Mouse (Mus musculus) heart, embryonic 16.5 days (tissue): ENCODE data around the gene Mrpl2. TPM values are rescaled to one million over a fixed set of nuclear protein-coding genes. Genes with fewer than 3 reads are reported as not detected.

ENCODE experiments used
- ATAC-seq: fragments of 200-750 bp; cut with Nextera tagmentation; replicated peaks from 2 replicates; pipeline ENCODE4 v1.8.0; 2017; ENCODE audit warnings: moderate number of reproducible peaks; ENCODE audit not compliant: insufficient read depth, low FRiP score; ENCODE audit errors: extremely low read depth
- H3K27ac ChIP-seq: fragments of 300-500 bp; sonication (generic); 2 replicates; pipeline ENCODE4 v1.5.1; 2014; ENCODE audit warnings: mild to moderate bottlenecking, low read length, control low read depth, moderate library complexity
- H3K27me3 ChIP-seq: fragments of 300-500 bp; sonication (generic); 2 replicates; pipeline ENCODE4 v1.6.1; 2014; ENCODE audit warnings: low read length, mixed read lengths; ENCODE audit not compliant: control insufficient read depth, insufficient read depth
- H3K36me3 ChIP-seq: fragments of 300-500 bp; sonication (generic); 2 replicates; pipeline ENCODE4 v1.6.1; 2014; ENCODE audit not compliant: control insufficient read depth, insufficient read depth
- H3K4me1 ChIP-seq: fragments of 300-500 bp; sonication (generic); 2 replicates; pipeline ENCODE4 v1.6.1; 2014; ENCODE audit warnings: low read length, mixed read lengths; ENCODE audit not compliant: control insufficient read depth, insufficient read depth
- H3K4me2 ChIP-seq: fragments of 300-500 bp; sonication (generic); 2 replicates; pipeline ENCODE4 v1.6.1; 2014; ENCODE audit warnings: low read depth, mild to moderate bottlenecking, control low read depth, low read length
- H3K4me3 ChIP-seq: fragments of 300-500 bp; sonication (generic); 2 replicates; pipeline ENCODE4 v1.5.1; 2014; ENCODE audit warnings: mild to moderate bottlenecking, control low read depth, low read length
- H3K9ac ChIP-seq: fragments of 300-500 bp; sonication (generic); 2 replicates; pipeline ENCODE4 v1.6.1; 2014; ENCODE audit warnings: low read length, control low read depth
- H3K9me3 ChIP-seq: fragments of 300-500 bp; sonication (generic); replicated peaks from 2 replicates; pipeline ENCODE4 v1.6.1; 2016; ENCODE audit warnings: low read length; ENCODE audit not compliant: control insufficient read depth
- WGBS: fragments of 180-500 bp; shearing (Covaris S2); extraction: QIAGEN DNeasy Blood & Tissue Kit; methylation state at CpG from one replicate; pipeline ENCODE4 v1.1.7; 2014; 5-methylcytosine and 5-hydroxymethylcytosine counted together
- polyA plus RNA-seq: library from polyadenylated mRNA; unstranded; fragments of >200 nt; fragmentation: Nextera tagmentation; extraction: Ambion mirVana; gene quantifications from 2 replicates; pipeline ENCODE4 v1.2.1, GENCODE M21; 2015

Mrpl2 gene
- polyA plus RNA-seq, 1 experiment from 2014 or later: 117 TPM

DNA sequence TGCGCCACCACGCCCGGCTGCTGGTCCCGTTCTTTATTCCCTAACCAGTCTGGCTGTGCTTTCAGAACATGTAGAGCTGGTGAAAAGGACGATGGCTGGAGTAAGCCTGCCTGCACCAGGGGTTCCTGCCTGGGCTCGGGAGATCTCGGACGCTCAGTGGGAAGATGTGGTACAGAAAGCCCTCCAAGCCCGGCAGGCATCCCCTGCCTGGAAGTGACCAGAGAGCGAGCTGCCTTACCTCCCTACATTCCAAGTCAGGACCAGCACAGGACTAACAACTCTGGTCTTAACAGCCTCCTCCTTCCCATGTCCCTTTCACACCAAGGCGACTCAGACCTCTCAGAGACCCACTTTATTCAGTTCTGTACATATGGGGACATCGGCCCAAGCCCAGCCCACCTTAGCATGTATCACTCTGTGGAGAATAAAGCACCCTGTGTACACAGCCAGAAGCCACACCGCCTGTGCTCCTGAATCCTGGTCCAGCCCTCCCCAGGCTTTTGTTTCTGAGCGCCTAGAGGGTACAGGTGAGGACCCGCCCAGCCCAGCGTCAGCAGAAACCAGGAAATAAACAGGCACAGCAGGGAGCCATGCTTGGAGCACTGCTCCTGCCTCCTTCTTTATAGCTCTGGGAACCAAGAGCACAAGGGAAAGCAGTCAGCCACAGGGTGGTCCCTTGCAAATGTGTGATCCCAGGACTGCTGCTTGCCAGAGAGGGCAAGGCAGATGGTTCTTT, 36.8 kb downstream of the Mrpl2 start:
- H3K4me2 ChIP-seq: no peak overlapping the region
- H3K9me3 ChIP-seq: no peaks in the 10 kb centered on the region
- no peaks in the 10 kb centered on the region for H3K27me3 ChIP-seq
- no peak overlapping the region for H3K4me3 ChIP-seq
- no peak overlapping the region for H3K9ac ChIP-seq
- H3K27ac ChIP-seq: no peak overlapping the region
- H3K36me3 ChIP-seq: peaks cover 39% of the 10 kb centered on the region
- peaks cover 27% of the 10 kb centered on the region for H3K4me1 ChIP-seq
- WGBS: 83% methylated on average over 16 of the region's 16 CpGs
- no peak for ATAC-seq

DNA sequence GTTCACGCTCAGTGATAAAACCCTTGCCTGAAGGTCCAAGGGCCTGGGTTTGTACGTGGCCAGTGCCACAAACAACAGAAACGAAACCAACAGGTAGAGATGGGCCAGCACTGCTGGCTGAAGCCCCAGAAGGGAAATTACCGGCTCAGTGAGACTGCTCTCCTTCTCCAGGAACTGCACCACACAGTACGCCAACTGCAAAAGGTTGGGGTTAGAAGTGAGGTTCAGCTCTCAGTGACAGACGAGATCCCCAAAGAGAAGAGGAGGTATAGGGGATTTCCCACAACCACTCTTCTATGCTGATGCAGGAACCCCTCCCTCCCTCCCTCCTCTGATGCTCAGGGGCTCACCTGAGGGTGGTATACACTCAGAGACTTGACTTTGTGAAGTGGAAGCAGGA, 39.9 kb downstream of the Mrpl2 start:
- peaks cover 39% of the 10 kb centered on the region for H3K36me3 ChIP-seq
- no peaks in the 10 kb centered on the region for H3K9me3 ChIP-seq
- no peak overlapping the region for H3K9ac ChIP-seq
- no peaks in the 10 kb centered on the region for H3K27me3 ChIP-seq
- ATAC-seq: no peak
- WGBS: 86% methylated on average over 6 of the region's 6 CpGs
- H3K4me2 ChIP-seq: no peak overlapping the region
- no peak overlapping the region for H3K27ac ChIP-seq
- H3K4me3 ChIP-seq: no peak overlapping the region
- peaks cover 8% of the 10 kb centered on the region for H3K4me1 ChIP-seq

DNA sequence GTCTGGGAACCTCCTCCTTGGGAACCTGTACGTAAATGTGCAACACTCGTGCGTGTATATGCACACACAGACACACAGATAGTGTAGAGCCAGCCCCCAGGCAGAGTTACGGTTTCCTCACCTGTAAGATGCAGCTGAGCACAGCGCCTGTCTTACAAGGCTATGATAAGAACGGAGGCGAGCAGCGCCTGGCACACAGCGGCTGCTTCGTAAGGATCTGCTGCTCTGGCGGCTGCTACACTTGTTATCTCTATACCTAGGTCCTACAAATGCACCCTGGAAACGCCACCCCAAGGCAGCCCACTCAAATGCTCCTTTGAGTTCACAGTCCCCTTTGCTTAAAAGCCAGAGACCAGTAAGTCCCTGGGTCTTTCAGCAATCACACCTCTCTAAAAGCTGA, 44.6 kb downstream of the Mrpl2 start:
- Histone ChIP-seq H3K4me1 (no peaks in the 10 kb centered on the region), H3K27me3 (no peaks in the 10 kb centered on the region), H3K4me2 (no peak overlapping the region), H3K36me3 (peaks cover 17% of the 10 kb centered on the region), H3K27ac (no peak overlapping the region), H3K9ac (no peak overlapping the region), H3K9me3 (no peaks in the 10 kb centered on the region), H3K4me3 (no peak overlapping the region)
- 68% methylated on average over 12 of the region's 12 CpGs for WGBS
- no peak for ATAC-seq

DNA sequence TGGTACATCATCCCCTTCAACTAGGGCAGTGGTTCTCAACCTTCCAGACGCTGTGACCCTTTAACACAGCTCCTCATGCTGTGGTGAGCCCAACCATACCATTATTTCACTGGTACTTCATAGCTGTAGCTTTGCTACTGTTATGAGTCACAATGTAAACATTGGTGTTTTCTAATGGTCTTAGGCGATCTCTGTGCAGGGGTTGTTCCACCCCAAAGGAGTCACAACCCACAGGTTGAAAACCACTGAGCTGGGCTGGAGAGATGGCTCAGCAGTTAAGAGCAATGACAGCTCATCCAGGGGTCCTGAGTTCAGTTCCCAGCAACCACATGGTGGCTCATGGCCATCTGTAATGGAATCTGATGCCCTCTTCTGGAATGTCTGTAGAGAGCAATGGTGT, 45.4 kb downstream of the Mrpl2 start:
- no peak for ATAC-seq
- Histone ChIP-seq H3K36me3 (peaks cover 13% of the 10 kb centered on the region; the same call in 1 of the 2 replicates), H3K4me1 (no peaks in the 10 kb centered on the region), H3K27me3 (no peaks in the 10 kb centered on the region), H3K9ac (no peak overlapping the region), H3K4me3 (no peak overlapping the region), H3K4me2 (no peak overlapping the region), H3K27ac (no peak overlapping the region), H3K9me3 (no peaks in the 10 kb centered on the region)
- 91% methylated on average over 2 of the region's 2 CpGs for WGBS

DNA sequence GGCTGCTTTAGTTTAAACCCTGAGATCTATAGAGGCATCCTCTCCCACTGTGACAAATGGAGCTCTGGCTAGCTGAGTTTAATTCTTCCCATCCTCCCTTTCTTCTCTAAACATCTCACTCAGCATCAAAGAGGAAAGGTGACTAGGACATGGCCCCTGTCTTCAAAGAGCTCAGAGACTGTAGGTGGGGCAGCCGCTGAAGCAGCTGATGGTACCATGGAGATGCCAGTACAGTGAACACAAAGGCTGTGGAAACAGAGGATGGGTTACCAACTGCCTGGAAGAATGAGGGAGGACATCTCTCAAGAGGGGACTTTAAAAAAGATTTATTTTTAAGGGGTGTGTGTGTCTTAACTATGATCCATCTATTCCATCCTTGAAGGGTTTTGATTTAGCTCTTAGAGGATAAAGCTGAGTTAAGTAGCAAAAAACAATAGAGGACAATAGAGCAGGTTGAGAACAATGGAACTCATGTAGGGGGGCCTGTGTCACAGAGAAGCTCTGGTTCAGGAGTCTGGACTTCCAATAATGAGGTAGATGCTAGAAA, 48.6 kb downstream of the Mrpl2 start:
- Histone ChIP-seq H3K4me1 (peaks cover 5% of the 10 kb centered on the region; the same call in 1 of the 2 replicates), H3K9ac (no peak overlapping the region), H3K4me2 (no peak overlapping the region), H3K9me3 (no peaks in the 10 kb centered on the region), H3K27ac (no peak overlapping the region), H3K27me3 (no peaks in the 10 kb centered on the region), H3K36me3 (0 out of 2 replicates have a peak, but pooled peaks cover 3% of the 10 kb centered on the region), H3K4me3 (no peak overlapping the region)
- ATAC-seq: no peak
- 85% methylated on average over 1 of the region's 1 CpGs for WGBS

DNA sequence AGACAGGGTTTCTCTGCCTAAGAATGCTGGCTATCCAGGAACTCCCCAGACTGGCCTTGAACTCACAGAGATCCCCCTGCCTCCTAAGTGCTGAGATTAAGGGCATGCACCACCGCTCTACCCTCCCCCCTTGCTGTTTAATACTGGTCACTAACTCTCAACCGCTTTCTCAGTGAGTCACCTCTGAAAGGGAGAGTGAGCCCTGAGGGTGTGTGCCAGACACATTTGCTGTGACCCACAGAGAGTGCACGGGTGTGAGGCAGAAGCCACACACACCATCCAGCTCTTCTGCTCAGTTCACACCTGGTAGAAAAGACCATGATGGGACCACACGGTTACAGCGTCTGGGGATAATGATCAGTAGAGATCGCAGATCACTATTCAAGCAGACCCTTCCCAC, 52.5 kb downstream of the Mrpl2 start:
- Histone ChIP-seq H3K4me2 (no peak overlapping the region), H3K4me3 (no peak overlapping the region), H3K27me3 (no peaks in the 10 kb centered on the region), H3K27ac (no peak overlapping the region), H3K4me1 (peaks cover 18% of the 10 kb centered on the region), H3K9ac (no peak overlapping the region), H3K9me3 (no peaks in the 10 kb centered on the region), H3K36me3 (0 out of 2 replicates have a peak, but pooled peaks cover 3% of the 10 kb centered on the region)
- ATAC-seq: no peak
- 84% methylated on average over 6 of the region's 6 CpGs for WGBS

DNA sequence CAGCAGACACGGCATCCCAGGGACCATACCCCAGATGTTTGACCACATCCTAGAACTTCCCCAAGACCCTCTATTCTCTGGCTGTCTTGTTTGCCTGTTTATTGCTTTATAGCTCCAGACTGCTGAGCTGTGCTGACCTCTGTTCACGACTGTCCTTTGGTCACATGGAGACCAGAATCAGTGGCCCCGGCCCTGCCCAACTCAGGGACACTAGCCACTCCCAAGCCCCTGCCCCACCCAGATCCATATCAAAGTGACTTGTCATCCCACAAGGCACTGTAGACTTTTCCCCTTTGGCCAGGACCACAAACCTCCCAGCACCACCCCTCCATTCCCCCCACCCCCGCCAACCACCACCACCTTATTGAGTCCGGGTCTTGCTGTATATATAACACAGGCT, 53.2 kb downstream of the Mrpl2 start:
- Histone ChIP-seq H3K4me1 (peaks cover 24% of the 10 kb centered on the region), H3K4me3 (no peak overlapping the region), H3K9ac (no peak overlapping the region), H3K27ac (no peak overlapping the region), H3K4me2 (no peak overlapping the region), H3K9me3 (no peaks in the 10 kb centered on the region), H3K27me3 (no peaks in the 10 kb centered on the region), H3K36me3 (0 out of 2 replicates have a peak, but pooled peaks cover 3% of the 10 kb centered on the region)
- 75% methylated on average over 5 of the region's 5 CpGs for WGBS
- ATAC-seq: no peak

Other genes starting within 250 kb of the Mrpl2 start
- gene Crip3, start 217.3 kb upstream of the Mrpl2 start, polyA plus RNA-seq: 20.2 and 37.5 TPM in 2 replicates
- 0.55 and 1.2 TPM in 2 replicates for gene Slc22a7, start 207.8 kb upstream of the Mrpl2 start, polyA plus RNA-seq
- gene Ttbk1, start 158.6 kb upstream of the Mrpl2 start, polyA plus RNA-seq: 0.07 and 0.14 TPM in 2 replicates
- gene Dnph1, start 149.5 kb upstream of the Mrpl2 start, polyA plus RNA-seq: 28.0 and 29.6 TPM in 2 replicates
- gene Cul9, start 99.8 kb upstream of the Mrpl2 start, polyA plus RNA-seq: 5.6 and 6.4 TPM in 2 replicates
- 11.0 and 12.4 TPM in 2 replicates for gene Srf, start 90.1 kb upstream of the Mrpl2 start, polyA plus RNA-seq
- 37.6 and 46.0 TPM in 2 replicates for gene Ptk7, start 16.7 kb upstream of the Mrpl2 start, polyA plus RNA-seq
- 25.7 and 29.0 TPM in 2 replicates for gene Klc4, start 207 bp upstream of the Mrpl2 start, polyA plus RNA-seq
- gene Cul7, start 4.1 kb downstream of the Mrpl2 start, polyA plus RNA-seq: 39.8 and 46.0 TPM in 2 replicates
- 39.0 and 39.7 TPM in 2 replicates for gene Rrp36, start 28.1 kb downstream of the Mrpl2 start, polyA plus RNA-seq
- gene Mea1, start 32.6 kb downstream of the Mrpl2 start, polyA plus RNA-seq: 109 and 115 TPM in 2 replicates
- 175 and 179 TPM in 2 replicates for gene Klhdc3, start 34.7 kb downstream of the Mrpl2 start, polyA plus RNA-seq
- 56.1 and 59.9 TPM in 2 replicates for gene Ppp2r5d, start 58.9 kb downstream of the Mrpl2 start, polyA plus RNA-seq
- 13.3 and 15.1 TPM in 2 replicates for gene Pex6, start 65.2 kb downstream of the Mrpl2 start, polyA plus RNA-seq
- 1.8 and 2.5 TPM in 2 replicates for gene Gnmt, start 82.9 kb downstream of the Mrpl2 start, polyA plus RNA-seq
- gene Cnpy3, start 106.0 kb downstream of the Mrpl2 start, polyA plus RNA-seq: 50.6 and 51.4 TPM in 2 replicates
- gene Ptcra, start 117.5 kb downstream of the Mrpl2 start, polyA plus RNA-seq: 17.0 and 38.9 TPM in 2 replicates
- gene 2310039H08Rik, start 126.4 kb downstream of the Mrpl2 start, polyA plus RNA-seq: 52.0 and 55.1 TPM in 2 replicates
- gene Rpl7l1, start 136.4 kb downstream of the Mrpl2 start, polyA plus RNA-seq: 93.0 and 103 TPM in 2 replicates
- 3.5 and 3.9 TPM in 2 replicates for gene Bicral, start 212.3 kb downstream of the Mrpl2 start, polyA plus RNA-seq
- gene Tbcc, start 244.5 kb downstream of the Mrpl2 start, polyA plus RNA-seq: 40.3 and 42.9 TPM in 2 replicates